Mouse (Mus musculus) duodenum, adult 2 months (tissue): Measurements from ENCODE around the gene Olfr519. TPM values are rescaled to one million over a fixed set of nuclear protein-coding genes. Genes with fewer than 3 reads are reported as not detected.

Experiments
- polyA plus RNA-seq: library from polyadenylated mRNA; depleted of rRNA; stranded (reverse); fragments of >200 nt; gene quantifications from 2 replicates; pipeline ENCODE4 v1.2.3, GENCODE M21; 2012; ENCODE audit warnings: low replicate concordance; rRNA removed

The Olfr519 gene
- polyA plus RNA-seq, result not detected in 2 replicates

DNA sequence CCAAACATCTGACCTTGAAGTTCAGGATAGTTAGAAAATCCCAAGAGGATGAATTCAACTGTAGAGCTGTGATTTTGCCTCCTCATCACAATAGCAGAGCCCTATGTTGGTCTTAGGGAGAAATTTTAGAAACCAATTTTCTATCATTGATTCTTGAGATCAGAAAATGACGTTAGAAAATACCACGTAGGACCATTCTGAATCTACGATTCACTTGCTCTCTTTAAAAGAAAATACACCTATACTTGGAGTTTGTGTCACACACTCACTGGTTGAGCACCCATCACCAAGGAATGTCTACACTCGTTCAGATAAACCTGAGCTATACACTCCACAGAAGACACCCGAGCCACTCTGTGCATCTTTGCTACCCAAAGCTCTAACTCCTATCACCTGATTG is at the start of gene Olfr519:
TSS of gene Olfr519 (minus strand) at position 101 of the 400 bp plus-strand sequence.

DNA sequence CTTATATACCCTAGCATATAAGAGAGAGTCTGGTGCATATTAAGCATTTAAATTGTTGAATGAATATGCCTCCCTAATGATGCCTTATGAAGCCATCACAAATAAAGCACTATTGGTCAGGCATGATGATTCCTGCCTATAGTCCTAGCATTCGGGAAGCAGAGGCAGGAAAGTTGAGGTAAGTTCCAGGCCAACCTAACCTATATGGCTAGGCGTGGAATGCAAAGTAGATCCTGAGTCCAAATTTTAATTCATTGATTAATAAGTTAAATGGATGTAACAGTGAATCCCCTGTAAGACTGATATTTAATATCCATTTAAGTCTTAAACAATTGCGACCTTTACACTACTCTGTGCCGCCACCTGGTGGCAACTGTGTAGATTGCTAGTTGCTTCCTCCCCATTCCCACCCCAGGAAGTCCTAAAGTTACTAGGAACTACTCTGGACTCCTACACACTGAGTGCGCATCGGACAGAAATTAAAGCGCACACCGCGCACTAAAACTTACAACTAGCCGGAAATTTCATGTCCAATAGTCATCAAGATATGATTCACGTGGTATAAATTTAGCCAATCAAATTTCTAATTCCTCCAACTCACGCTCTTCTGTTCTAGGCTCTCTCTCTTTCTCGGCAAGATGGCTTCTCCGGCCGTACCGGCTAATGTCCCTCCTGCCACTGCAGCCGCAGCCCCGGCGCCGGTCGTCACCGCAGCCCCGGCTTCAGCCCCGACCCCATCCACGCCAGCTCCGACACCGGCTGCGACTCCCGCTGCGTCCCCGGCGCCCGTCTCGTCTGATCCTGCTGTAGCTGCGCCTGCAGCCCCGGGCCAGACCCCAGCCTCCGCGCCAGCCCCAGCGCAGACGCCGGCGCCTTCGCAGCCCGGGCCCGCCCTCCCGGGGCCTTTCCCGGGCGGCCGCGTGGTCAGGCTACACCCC is 39.8 kb upstream of the Olfr519 start, which contains the start of gene Eif3f:
TSS of gene Eif3f (plus strand) at position 624 of the 938 bp plus-strand sequence.

GRCm38 (mm10) chr7:108929726-108930393 is 35.6 kb upstream of the Olfr519 start, which contains the start of gene Nlrp10:
Gene Nlrp10, minus strand, starts transcription at chr7:108930178.

GRCm38 (mm10) chr7:108884906-108885305 is 9.3 kb downstream of the Olfr519 start, which contains the start of gene Olfr518:
Gene Olfr518, minus strand, starts transcription at chr7:108885006.

DNA sequence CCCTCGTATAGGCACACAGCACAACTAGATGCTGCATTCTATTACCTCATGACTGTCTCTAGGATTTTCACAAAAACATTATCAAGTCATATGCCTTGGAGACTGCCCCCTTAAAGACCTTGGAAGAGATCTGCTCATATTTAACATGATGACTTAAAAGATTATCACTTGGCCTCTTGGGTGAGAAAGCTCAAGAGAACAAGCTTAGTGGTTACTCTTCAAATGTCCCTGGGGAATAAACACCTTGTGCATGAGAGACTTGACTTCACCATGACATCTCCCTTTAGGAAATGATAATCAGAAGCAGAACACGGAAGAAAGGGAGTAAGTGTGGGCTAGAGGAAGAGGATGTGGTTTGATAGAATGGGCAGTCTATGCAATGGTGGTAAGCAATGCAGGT is 21.9 kb downstream of the Olfr519 start, which contains the start of gene Olfr517:
TSS of gene Olfr517 (minus strand) at position 101 of the 400 bp plus-strand sequence.

DNA sequence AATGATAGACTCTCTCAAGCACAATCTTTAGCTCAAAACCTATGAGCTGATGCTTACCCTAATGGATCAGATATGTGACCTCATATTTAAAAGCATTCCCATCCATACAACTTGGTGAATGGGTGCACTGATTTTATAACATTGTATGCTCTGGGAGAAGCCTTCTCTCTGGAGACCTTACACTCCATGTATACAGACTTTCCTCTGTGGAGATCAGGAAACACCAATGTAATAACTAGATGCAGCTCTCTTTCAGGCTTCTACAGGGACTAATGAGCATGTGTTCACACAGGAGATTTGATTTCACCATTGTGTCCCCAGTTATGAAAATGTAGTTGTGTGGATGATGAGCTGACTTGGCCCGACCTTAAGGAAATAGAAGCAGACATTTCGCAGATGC is 43.8 kb downstream of the Olfr519 start, which contains the start of gene Olfr516:
TSS of gene Olfr516 (minus strand) at position 101 of the 400 bp plus-strand sequence.

Other genes starting within 250 kb of the Olfr519 start
- gene Olfr509, start 242.5 kb downstream of the Olfr519 start, polyA plus RNA-seq, result 0.02 TPM in 1 of 2 replicates, not detected in the other
- not detected in 2 replicates for gene Olfr510, start 228.0 kb downstream of the Olfr519 start, polyA plus RNA-seq
- not detected in 2 replicates for gene Olfr512, start 181.1 kb downstream of the Olfr519 start, polyA plus RNA-seq
- not detected in 2 replicates for gene Olfr513, start 143.4 kb downstream of the Olfr519 start, polyA plus RNA-seq
- gene Olfr514, start 68.4 kb downstream of the Olfr519 start, polyA plus RNA-seq, result not detected in 2 replicates
- not detected in 2 replicates for gene Olfr516, start 43.9 kb downstream of the Olfr519 start, polyA plus RNA-seq
- not detected in 2 replicates for gene Olfr517, start 22.0 kb downstream of the Olfr519 start, polyA plus RNA-seq
- gene Olfr518, start 9.4 kb downstream of the Olfr519 start, polyA plus RNA-seq, result not detected in 2 replicates
- 0.04 and 0.07 TPM in 2 replicates for gene Nlrp10, start 35.8 kb upstream of the Olfr519 start, polyA plus RNA-seq
- 278 and 415 TPM in 2 replicates for gene Eif3f, start 40.0 kb upstream of the Olfr519 start, polyA plus RNA-seq
- gene Tub, start 55.9 kb upstream of the Olfr519 start, polyA plus RNA-seq, result 0.44 and 0.92 TPM in 2 replicates
- 0.20 and 2.5 TPM in 2 replicates for gene Ric3, start 188.9 kb upstream of the Olfr519 start, polyA plus RNA-seq